Mouse (Mus musculus) left cerebral cortex, adult 18-20 months (tissue): ENCODE measurements around the gene Olfr850. TPM values are rescaled to one million over a fixed set of nuclear protein-coding genes. Genes with fewer than 3 reads are reported as not detected.

ENCODE experiments used
- DNase-seq, 2 experiments: peaks; one replicate each; pipeline ENCODE4 v3.0.0; 2021 to 2022; ENCODE audit warnings: low spot score in 2 of 2, mixed read lengths in 1 of 2
- long read RNA-seq, 2 experiments: library from polyadenylated mRNA; stranded (forward); transcript quantifications; one replicate each; pipeline ENCODE4 v2.0.0; 2021
- total RNA-seq, 2 experiments: library from RNA; stranded (reverse); gene quantifications; 2 replicates each; pipeline ENCODE4 v1.2.3; 2021

Gene Olfr850
- not detected for total RNA-seq
- long read RNA-seq, experiment 1, result 0 reads
- long read RNA-seq, experiment 2, result 0 reads

DNA sequence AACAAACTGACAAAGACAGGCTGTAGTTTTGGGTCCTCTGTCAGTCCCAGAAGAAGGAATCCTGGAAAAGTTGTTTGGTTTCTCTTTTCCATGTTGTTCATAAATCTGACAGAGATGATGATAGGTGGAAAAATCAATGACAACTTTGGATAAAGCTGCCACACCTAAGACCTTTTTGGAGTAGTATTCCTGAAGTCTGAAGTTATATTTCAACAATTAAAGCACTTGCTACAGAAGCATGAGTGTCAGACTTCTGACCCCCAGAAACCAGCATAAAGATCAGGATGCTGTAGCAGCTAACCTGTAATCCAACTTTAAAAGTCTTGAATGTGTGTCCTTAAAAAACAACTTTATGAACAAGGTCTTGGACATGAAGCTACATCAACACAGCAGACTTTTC lies at the start of gene Olfr850:
TSS of gene Olfr850 (minus strand) at position 101 of the 400 bp plus-strand sequence.
- no peak for DNase-seq

DNA sequence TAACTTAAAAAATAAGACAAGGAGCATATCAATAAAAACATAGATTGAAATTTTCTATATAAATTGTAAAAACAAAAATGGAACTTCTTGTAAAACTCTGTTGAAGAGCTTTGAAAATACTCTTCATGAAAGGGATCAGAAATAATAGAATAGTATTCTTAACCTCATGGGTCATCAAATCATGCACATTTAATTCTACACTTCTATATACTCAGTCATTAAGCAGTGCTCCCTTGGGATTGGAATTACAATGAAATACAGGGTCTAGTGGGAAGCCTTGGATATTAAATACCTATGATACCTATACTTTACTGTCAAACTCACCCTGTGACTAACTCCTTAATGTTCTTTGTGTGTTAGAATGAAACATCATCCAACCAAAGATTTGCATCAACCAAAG lies 14.9 kb upstream of the Olfr850 start, which contains the start of gene Olfr851:
TSS of gene Olfr851 (plus strand) at position 301 of the 400 bp plus-strand sequence.
- DNase-seq, result no peak

DNA sequence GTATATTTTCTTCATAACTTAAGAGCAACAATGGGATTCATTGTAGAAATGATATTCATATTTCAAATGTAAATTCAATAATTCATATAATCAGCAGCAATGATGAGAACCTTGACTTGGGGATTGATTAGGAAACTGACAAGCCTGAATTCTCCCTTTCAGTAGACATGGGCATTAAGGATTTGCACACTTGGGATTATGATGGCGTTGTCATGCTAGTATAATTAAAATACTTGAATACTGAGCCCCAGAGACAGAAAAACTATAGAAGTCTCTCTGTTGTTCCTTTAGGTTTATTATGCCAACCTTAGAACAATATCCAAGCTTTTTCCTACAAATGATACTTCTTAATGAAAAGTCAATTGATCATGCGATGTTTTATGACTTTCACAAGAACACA lies 38.1 kb downstream of the Olfr850 start, which contains the start of gene Olfr849:
TSS of gene Olfr849 (plus strand) at position 301 of the 400 bp plus-strand sequence.
- no peak for DNase-seq

Other genes with a start within 250 kb of the Olfr850 start
- not detected for gene Olfr843, start 226.3 kb downstream of the Olfr850 start, total RNA-seq
- gene Olfr844, start 161.9 kb downstream of the Olfr850 start, total RNA-seq, result not detected
- not detected for gene Olfr845, start 141.8 kb downstream of the Olfr850 start, total RNA-seq
- not detected for gene Olfr846, start 114.2 kb downstream of the Olfr850 start, total RNA-seq
- not detected for gene Olfr847, start 99.6 kb downstream of the Olfr850 start, total RNA-seq
- not detected for gene Olfr849, start 38.0 kb downstream of the Olfr850 start, total RNA-seq
- gene Olfr851, start 15.0 kb upstream of the Olfr850 start, total RNA-seq, result not detected
- not detected for gene Olfr853, start 62.8 kb upstream of the Olfr850 start, total RNA-seq
- not detected for gene Olfr854, start 89.1 kb upstream of the Olfr850 start, total RNA-seq
- not detected for gene Olfr855, start 104.4 kb upstream of the Olfr850 start, total RNA-seq
- 10 to 100 TPM; 21.8 to 22.7 TPM for gene Zfp317, start 143.9 kb upstream of the Olfr850 start, total RNA-seq
- not detected for gene Olfr857, start 231.2 kb upstream of the Olfr850 start, total RNA-seq